Mouse (Mus musculus) spleen, adult 12 weeks (tissue): ENCODE measurements around the gene Trim14.
"Not testable (repeated sequence)": the region's sequence is repeated elsewhere in the genome, so short reads cannot be mapped to it uniquely, and the experiment has no call there.

Experiments
- DNase-seq: peaks from one replicate; pipeline ENCODE4 v3.0.0; 2022; ENCODE audit warnings: low spot score

The Trim14 gene

DNA sequence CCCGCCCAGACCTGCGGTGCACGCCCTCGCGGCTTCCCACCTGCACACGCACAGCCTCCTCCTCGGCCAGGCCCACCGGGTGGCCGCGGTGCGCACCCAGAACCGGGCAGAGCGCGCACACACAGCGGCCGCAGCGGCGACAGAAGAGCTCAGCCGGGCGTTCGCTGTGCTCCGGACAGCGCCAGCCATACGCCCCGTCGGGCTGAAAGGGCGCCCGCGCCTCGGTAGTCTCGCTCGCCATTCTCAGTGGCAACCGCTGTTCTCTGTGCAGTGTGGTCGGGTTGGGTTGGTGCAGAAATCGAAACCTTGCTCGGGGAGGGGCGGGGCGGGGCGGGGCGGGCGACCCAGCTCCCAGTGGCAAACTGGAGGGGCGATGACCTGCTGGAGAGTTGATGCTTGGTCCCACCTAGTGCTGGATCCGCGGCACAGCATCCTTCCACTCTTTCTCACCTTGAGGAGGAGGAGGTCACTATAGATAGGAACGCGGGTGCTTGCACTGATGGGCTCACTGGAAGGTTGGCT is at the start of gene Trim14:
Gene Trim14, minus strand, starts transcription at position 302 of the 522 bp plus-strand sequence.
- DNase-seq = no peak

DNA sequence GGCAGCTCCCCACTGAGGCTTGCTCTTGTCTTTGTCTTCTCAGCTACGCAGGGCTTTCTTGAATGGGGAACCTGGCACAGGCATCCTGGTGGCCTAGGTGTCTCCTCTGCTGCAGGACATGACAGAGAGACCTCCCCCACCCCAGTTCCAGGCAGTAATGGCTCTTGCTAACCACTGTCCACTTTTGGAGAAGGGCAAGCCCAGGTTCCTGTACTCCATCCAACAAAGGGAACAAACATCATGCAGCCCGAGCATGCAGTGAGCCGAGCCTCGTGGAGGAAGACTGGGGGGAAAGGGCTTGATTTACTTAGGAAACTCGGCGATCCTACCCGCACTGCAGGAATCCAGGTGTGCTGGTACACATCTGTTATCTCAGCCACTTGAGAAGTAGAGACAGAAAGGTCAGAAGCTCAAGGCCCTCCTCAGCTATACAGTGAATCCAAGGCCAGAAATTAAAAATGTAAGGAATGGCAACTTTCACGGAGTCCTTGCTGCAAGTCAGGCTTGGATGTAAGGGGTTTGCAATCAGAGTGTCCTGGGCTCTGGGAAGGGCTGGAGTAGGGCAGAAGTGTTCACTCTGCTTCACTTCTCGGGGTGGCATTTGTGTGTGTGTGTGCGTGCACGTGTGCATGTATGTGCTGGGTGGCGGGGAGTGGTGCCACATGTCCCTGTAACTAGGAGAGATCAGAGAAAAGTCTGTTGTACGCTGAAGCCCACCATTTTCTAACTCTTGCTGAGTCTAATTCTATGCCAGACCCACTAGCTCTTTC is 49.3 kb upstream of the Trim14 start:
- no peak for DNase-seq

DNA sequence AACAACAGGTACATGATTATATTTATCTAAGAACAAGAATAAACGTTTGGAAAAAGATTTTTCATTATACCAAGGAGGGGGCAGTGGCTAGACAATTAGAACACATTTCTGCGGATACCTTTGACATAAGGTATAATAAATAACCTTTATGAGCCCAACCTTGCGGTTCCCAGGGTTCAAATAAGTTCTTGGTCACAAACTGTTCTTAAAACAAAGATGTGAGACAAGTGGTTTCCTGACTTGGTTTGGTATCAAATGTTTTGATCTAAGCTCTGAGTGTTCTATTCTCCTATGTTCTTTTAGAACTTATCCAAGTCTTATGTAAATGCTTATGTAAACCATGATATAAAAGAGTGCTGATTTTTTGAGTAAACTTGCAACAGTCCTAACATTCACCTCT is 48.6 kb upstream of the Trim14 start:
- DNase-seq = not testable (repeated sequence)

- not testable (repeated sequence) for DNase-seq
These were observed 48.1 kb upstream of the Trim14 start for GRCm38 (mm10) chr4:46584084-46584483.

DNA sequence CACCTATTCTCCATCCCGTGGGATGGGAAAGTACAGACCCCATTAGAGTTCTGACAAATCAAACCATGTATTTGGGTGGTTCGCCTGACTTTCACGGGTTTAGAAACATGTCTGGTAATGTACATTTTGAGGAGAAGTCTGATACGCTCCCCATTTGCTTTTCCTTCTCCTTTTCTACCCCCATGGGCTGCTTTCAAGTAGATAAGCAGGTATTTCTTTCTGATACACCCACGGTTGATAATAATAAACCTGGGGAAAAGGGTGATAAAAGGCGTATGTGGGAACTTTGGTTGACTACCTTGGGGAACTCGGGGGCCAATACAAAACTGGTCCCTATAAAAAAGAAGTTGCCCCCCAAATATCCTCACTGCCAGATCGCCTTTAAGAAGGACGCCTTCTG is 46.1 kb upstream of the Trim14 start:
- not testable (repeated sequence) for DNase-seq

- DNase-seq = not testable (repeated sequence)
These were observed 45.6 kb upstream of the Trim14 start for GRCm38 (mm10) chr4:46581577-46581976.

DNA sequence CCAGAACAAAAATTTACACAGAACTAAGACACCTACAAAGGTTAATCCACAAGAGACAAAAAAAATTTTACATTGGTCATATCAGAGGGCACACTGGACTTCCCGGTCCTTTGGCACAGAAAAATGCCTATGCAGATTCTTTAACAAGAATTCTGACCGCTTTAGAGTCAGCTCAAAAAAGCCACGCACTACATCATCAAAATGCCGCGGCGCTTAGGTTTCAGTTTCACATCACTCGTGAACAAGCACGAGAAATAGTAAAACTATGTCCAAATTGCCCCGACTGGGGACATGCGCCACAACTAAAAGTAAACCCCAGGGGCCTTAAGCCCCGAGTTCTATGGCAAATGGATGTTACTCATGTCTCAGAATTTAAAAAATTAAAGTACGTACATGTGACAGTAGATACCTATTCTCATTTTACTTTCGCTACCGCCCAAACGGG is 44.9 kb upstream of the Trim14 start:
- peak; percentile 26 for DNase-seq

- DNase-seq = not testable (repeated sequence)
These were observed 42.9 kb upstream of the Trim14 start for GRCm38 (mm10) chr4:46578796-46579346.

- no peak for DNase-seq
These were observed 42.3 kb upstream of the Trim14 start for GRCm38 (mm10) chr4:46578228-46578627.

- DNase-seq = not testable (repeated sequence)
These were observed 39.8 kb upstream of the Trim14 start for GRCm38 (mm10) chr4:46575509-46576284.

DNA sequence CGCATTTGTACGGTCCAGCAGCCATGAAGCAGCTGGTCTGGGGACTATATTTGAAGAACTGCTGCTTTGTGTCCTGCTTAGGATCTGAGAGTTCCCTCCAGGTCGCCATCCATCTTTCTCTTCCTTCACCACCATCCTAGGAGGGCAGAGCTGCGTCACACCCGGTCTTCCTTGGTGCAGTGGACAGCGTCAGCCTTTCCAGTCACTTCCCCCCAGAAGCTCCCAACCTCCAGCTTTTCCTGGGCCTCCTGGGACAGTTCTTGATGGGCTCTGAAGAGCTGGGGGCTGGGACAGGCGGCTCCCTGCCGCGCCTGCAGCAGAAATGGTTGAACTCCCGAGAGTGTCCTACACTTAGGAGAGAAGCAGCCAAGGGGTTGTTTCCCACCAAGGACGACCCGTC is 38.9 kb upstream of the Trim14 start:
- DNase-seq = no peak

DNA sequence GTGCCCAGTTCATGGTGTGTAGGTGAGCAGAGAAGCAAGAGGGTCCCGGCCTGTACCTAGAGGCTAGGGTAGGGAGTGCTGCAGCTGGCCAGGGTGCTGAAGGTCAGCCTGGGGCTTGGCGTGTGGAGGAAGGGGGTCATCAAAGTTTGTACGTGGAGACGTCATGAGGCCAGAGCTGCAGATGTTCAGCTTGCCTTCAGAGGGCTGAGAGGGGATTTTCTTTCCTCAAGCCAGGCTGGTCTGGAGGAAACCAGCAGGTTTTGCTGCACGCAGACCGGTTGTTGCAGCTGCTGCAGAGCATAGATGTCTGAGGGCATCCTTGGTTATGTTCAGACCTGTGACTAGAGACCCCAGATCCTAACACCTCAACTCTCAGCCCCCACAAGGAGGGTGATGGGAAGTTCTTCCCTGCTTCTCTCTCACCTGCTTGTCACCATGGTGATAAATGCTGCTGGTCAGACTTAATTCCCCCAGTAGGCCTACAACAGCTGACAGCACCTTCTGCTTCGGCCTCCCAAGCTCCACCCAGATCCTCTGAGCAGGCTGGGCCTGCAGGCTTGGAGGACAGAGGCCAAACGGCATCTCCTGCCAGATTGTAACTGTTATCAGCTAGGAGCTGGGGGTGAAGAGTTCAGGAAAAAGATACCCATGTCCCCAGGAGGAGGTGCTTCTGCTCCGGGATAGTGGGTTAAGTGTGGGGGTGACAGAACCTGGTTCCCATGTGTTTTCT is 38.2 kb upstream of the Trim14 start:
- no peak for DNase-seq

DNA sequence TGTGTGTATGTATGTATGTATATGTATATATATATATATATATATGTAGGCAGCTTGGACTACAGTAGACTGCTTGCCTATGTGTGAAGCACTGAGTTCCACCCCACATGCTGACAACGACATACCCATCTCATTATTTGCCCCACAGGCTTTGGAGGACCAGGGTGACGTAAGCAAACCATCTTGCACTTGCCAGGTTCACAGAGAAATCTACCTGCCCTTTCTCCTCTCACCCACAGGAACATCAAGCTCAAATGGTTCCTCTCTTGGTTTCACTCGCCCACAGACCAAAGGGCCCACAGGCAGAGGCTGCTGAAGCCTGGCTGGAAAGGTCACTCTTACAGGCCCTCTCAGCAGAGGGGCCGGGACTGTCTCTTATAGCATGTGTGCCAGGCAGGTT is 36.7 kb upstream of the Trim14 start:
- DNase-seq = no peak

- DNase-seq = no peak
These were observed 35.8 kb upstream of the Trim14 start for GRCm38 (mm10) chr4:46571744-46572143.

- no peak for DNase-seq
These were observed 33.7 kb upstream of the Trim14 start for GRCm38 (mm10) chr4:46569671-46570070.

DNA sequence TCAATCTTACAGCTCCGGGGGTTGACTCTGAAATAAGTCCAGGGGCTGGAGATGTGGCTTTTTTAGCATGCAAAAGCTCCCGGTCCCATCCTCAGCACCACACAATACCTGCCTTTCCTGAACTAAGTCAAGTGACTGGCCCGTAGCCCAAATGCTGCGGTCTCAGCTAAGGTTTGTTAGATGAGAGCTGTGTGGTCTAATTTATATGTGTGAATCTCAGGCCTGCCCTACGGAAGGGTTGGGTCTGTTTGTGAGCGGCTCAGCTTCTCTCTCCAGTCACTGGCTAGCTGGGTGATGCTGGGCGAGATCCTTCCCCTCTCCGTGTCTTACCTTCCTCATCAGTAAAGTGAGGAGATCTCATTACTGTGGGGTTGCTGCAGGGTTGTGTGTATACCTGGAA is 32.2 kb upstream of the Trim14 start:
- DNase-seq = no peak

DNA sequence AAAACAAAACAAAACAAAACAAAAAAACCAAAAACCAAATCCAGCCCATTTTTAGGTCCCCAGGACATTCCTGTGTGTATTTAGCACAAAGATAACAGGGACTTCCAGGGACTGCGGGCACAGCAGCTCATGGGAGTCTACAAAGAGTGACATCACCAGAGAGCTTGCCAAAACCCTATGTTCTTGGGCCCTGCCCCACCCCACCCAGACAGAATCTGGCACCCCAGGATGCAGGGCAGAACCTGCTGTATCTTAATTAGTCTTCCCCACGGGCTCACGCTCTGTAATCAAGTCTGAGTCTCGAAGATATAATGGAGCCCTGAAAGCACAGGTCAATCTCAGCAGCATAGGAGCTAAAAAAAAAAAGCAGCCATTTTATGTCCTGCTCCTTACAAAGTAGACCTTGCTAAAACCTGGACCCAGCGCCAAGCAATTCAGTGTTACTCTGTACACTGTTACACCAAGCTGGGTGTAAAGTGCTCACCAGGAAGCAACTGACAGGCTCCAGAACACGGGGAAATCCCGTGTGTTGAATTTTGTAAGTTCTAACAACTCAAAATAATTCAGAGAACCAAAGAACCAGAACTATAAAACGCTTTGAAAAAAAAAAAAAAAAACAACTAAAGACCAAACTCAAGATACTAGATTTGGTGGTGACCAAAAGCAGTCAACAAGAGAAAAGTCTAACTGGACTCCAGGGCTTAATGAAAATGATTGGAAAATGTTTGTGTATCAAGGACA is 31.2 kb upstream of the Trim14 start:
- DNase-seq = no peak

- DNase-seq = no peak
These were observed 29.5 kb upstream of the Trim14 start for GRCm38 (mm10) chr4:46565393-46565955.

- no peak for DNase-seq
These were observed 28.3 kb upstream of the Trim14 start for GRCm38 (mm10) chr4:46564247-46564646.

DNA sequence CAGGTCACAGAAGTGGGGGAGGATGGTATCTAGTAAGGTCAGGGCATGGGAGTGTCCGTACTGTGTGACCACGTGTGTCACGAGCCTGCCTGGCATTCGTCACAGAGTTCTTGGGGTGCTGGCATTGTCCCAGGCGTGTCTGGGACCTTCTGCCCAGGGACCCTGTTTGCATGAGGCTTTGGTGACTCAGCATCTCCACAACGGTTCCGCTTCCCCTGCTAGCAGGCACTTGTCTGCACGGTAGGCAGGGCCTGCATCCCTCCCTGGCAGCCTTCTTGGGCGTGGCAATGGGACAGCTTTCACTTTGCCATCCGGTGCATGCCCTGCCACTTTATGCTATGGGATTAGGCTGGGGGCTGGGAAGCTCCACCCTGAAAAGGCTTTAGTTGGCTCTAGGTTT is 27.9 kb upstream of the Trim14 start:
- no peak for DNase-seq

- no peak for DNase-seq
These were observed 26.9 kb upstream of the Trim14 start for GRCm38 (mm10) chr4:46562841-46563240.
